Mouse (Mus musculus) myocyte (in vitro differentiated cells): ENCODE results near the gene Ptprd. TPM values are rescaled to one million over a fixed set of nuclear protein-coding genes. Genes with fewer than 3 reads are reported as not detected.

ENCODE experiments used
- H3K27me3 ChIP-seq: one replicate; pipeline ENCODE4 v1.6.1; 2011; ENCODE audit not compliant: control insufficient read depth, insufficient read depth, insufficient read length
- H3K36me3 ChIP-seq: one replicate; pipeline ENCODE4 v1.6.1; 2011; ENCODE audit not compliant: control insufficient read depth, insufficient read depth
- H3K4me2 ChIP-seq: one replicate; pipeline ENCODE4 v1.6.1; 2011; ENCODE audit warnings: low read depth, control low read depth
- H3K4me3 ChIP-seq: one replicate; pipeline ENCODE4 v1.5.1; 2011; ENCODE audit warnings: mild to moderate bottlenecking, control low read depth, moderate library complexity
- H3K79me2 ChIP-seq: one replicate; pipeline ENCODE4 v1.6.1; 2011; ENCODE audit not compliant: control insufficient read depth, insufficient read depth
- H3ac ChIP-seq: one replicate; pipeline ENCODE4 v1.6.1; 2011; ENCODE audit not compliant: control insufficient read depth, insufficient read length
- CEBPB ChIP-seq: IDR thresholded peaks from 2 replicates; pipeline ENCODE4 v1.6.1; 2011; ENCODE audit warnings: mild to moderate bottlenecking, moderate library complexity; ENCODE audit not compliant: poor library complexity, insufficient read depth, severe bottlenecking
- E2F4 ChIP-seq: IDR thresholded peaks from one replicate; pipeline ENCODE4 v1.6.1; 2011; ENCODE audit warnings: mild to moderate bottlenecking, control low read depth, moderate library complexity; ENCODE audit not compliant: insufficient read depth
- MAX ChIP-seq: IDR thresholded peaks from one replicate; pipeline ENCODE4 v1.6.1; 2011; ENCODE audit warnings: low read depth, mild to moderate bottlenecking, control low read depth
- MYOD1 ChIP-seq, 3 experiments: IDR thresholded peaks; one replicate each; pipeline ENCODE4 v1.6.1; 2011; ENCODE audit warnings: control low read depth in 2 of 3, low read depth in 2 of 3, mild to moderate bottlenecking in 2 of 3, moderate library complexity in 1 of 3; ENCODE audit not compliant: insufficient read length in 2 of 3, control insufficient read depth in 1 of 3
- MYOG ChIP-seq, 3 experiments: IDR thresholded peaks; one replicate each; pipeline ENCODE4 v1.6.1; 2011; ENCODE audit warnings: control low read depth in 2 of 3, low read depth in 2 of 3, mild to moderate bottlenecking in 2 of 3; ENCODE audit not compliant: insufficient read length in 2 of 3, control insufficient read depth in 1 of 3, insufficient read depth in 1 of 3
- POLR2A ChIP-seq: IDR thresholded peaks from one replicate; pipeline ENCODE4 v1.6.1; 2011; ENCODE audit warnings: low read depth, mild to moderate bottlenecking, control low read depth, moderate library complexity; ENCODE audit not compliant: insufficient read length
- POLR2AphosphoS2 ChIP-seq: IDR thresholded peaks from one replicate; pipeline ENCODE4 v1.6.1; 2011; ENCODE audit warnings: low read depth, control low read depth; ENCODE audit not compliant: insufficient read length
- REST ChIP-seq: IDR thresholded peaks from one replicate; pipeline ENCODE4 v1.6.1; 2011; ENCODE audit warnings: mild to moderate bottlenecking, control low read depth, moderate library complexity; ENCODE audit not compliant: insufficient read depth, insufficient read length
- SRF ChIP-seq: IDR thresholded peaks from one replicate; pipeline ENCODE4 v1.6.1; 2011; ENCODE audit warnings: low read depth; ENCODE audit not compliant: control insufficient read depth, insufficient read length
- TCF12 ChIP-seq: IDR thresholded peaks from one replicate; pipeline ENCODE4 v1.6.1; 2011; ENCODE audit warnings: mild to moderate bottlenecking, control low read depth; ENCODE audit not compliant: poor library complexity, insufficient read depth, severe bottlenecking
- TCF3 ChIP-seq: IDR thresholded peaks from one replicate; pipeline ENCODE4 v1.6.1; 2011; ENCODE audit warnings: low read depth, control low read depth; ENCODE audit not compliant: insufficient read length
- USF1 ChIP-seq: IDR thresholded peaks from one replicate; pipeline ENCODE4 v1.6.1; 2011; ENCODE audit warnings: low read depth, mild to moderate bottlenecking, control low read depth, moderate library complexity
- polyA plus RNA-seq: library from polyadenylated mRNA; unstranded; fragments of >200 nt; fragmentation: generic; extraction: Trizol; gene quantifications from one replicate; pipeline ENCODE4 v1.2.1, GENCODE M21; 2012; ENCODE audit warnings: missing spikeins

Ptprd gene
- polyA plus RNA-seq, 1 experiment = 2.9 TPM

DNA sequence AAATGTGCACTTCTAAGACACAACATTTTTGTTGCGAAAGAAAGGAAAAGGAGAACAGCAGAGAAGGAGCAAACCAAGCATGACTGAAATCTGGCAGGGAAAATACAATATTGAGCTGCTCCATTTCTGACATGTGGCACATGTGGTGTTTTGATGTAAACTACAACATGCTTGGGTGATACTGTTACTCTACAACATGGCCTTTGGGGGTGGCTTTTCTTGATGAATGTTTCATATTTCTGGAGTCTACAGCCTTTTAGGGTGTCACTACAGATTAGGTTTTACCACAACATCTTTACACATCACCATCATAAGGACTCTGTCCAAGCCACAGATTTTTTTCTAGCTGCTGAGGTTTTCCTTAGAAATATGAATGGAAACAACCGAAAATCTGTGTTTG, 501.5 kb downstream of the Ptprd start:
- Histone ChIP-seq H3K4me3 (no peak overlapping the region), H3K4me2 (no peak overlapping the region), H3K36me3 (no peaks in the 10 kb centered on the region), H3ac (no peak overlapping the region), H3K79me2 (no peaks in the 10 kb centered on the region), H3K27me3 (no peaks in the 10 kb centered on the region)
- TF ChIP-seq SRF = no peak
- TF ChIP-seq MYOD1 (IDR thresholded peaks at IDR 0.05; ENCODE audit: control insufficient read depth in 1 of 3, insufficient read length in 2 of 3, low read depth in 2 of 3) = no peak
- no peak for TF ChIP-seq POLR2A
- TF ChIP-seq E2F4 = no peak
- TF ChIP-seq USF1 = no peak
- no peak for TF ChIP-seq CEBPB
- no peak for TF ChIP-seq TCF3
- TF ChIP-seq REST = no peak
- no peak for TF ChIP-seq POLR2AphosphoS2
- TF ChIP-seq MYOG (IDR thresholded peaks at IDR 0.05; ENCODE audit: control insufficient read depth in 1 of 3, insufficient read depth in 1 of 3, insufficient read length in 2 of 3, low read depth in 2 of 3) = no peak

DNA sequence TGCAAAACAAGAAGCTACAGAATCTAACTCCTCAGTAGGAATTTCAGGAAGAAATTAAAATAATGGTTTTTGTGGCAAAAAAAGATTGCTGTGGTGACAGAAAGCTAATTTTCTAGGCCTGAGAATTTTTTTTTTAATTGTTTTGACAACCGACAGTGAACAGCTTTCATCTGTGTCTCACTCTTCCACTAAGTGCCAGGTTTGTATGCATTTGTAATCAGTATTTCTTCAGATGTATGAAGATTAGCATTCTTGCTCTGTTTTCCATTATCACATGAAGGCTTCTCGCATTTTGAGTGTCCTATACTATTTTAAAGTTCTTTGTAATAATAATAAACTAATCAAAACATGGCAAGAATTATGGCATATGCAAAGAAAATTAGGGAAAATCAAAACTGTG, 513.5 kb downstream of the Ptprd start:
- Histone ChIP-seq H3K27me3 (no peaks in the 10 kb centered on the region), H3K4me3 (no peak overlapping the region), H3K79me2 (no peaks in the 10 kb centered on the region), H3ac (no peak overlapping the region), H3K36me3 (no peaks in the 10 kb centered on the region), H3K4me2 (no peak overlapping the region)
- TF ChIP-seq SRF = no peak
- TF ChIP-seq CEBPB = no peak
- TF ChIP-seq MYOG (IDR thresholded peaks at IDR 0.05; ENCODE audit: control insufficient read depth in 1 of 3, insufficient read depth in 1 of 3, insufficient read length in 2 of 3, low read depth in 2 of 3) = no peak
- no peak for TF ChIP-seq USF1
- no peak for TF ChIP-seq POLR2A
- TF ChIP-seq TCF3 = no peak
- TF ChIP-seq MAX = no peak
- TF ChIP-seq MYOD1 (IDR thresholded peaks at IDR 0.05; ENCODE audit: control insufficient read depth in 1 of 3, insufficient read length in 2 of 3, low read depth in 2 of 3) = no peak
- no peak for TF ChIP-seq E2F4
- TF ChIP-seq REST = no peak
- TF ChIP-seq TCF12 = no peak
- TF ChIP-seq POLR2AphosphoS2 = no peak

DNA sequence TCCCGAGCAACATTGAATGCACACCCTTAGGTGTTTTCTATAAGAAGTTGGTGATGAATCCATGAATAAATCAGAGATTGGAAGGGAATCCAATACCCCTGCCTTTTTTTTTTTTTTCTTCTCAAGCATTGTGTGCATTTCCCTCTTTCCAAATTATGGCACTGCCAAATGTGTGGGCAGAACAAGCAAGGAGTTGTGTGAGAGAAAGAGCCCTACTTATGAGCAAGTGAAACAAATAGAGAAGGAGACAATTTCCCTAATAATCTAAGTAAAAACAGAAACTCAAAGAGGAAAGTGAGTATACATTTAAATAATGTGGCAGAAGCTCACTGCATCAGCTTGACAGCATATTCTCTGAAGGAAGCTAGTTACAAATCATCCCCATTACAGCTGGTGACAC, 536.0 kb downstream of the Ptprd start:
- no peaks in the 10 kb centered on the region for H3K36me3 ChIP-seq
- no peaks in the 10 kb centered on the region for H3K27me3 ChIP-seq
- no peak overlapping the region for H3ac ChIP-seq
- no peak for TF ChIP-seq CEBPB
- H3K4me3 ChIP-seq = no peak overlapping the region
- H3K4me2 ChIP-seq = no peak overlapping the region
- no peaks in the 10 kb centered on the region for H3K79me2 ChIP-seq

DNA sequence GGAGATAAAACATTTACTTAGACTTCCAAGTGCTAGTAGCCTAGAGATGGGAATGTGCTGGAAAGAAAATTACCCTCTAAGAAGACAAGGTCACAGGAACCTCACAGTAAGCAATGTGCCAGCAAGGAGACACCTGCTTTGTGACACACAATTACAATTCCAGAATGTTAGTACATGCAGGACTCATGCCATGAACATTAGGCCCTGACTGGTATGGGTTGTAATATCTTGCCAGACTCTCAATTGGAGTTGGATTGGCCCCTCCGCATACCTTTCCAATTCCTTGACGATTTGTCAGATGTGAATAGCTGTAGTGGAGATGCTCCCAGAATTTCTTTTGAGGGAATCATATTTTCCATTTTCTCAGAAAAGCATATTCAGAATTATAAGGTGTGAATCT, 547.0 kb downstream of the Ptprd start:
- Histone ChIP-seq H3K4me2 (no peak overlapping the region), H3K4me3 (no peak overlapping the region), H3K27me3 (no peaks in the 10 kb centered on the region), H3ac (no peak overlapping the region), H3K79me2 (no peaks in the 10 kb centered on the region), H3K36me3 (no peaks in the 10 kb centered on the region)
- TF ChIP-seq SRF (no peak), REST (no peak), MYOG (IDR thresholded peaks at IDR 0.05; ENCODE audit: control insufficient read depth in 1 of 3, insufficient read depth in 1 of 3, insufficient read length in 2 of 3, low read depth in 2 of 3) (no peak), TCF3 (no peak), POLR2A (no peak), MAX (no peak), POLR2AphosphoS2 (no peak), USF1 (no peak), CEBPB (no peak), TCF12 (no peak), E2F4 (no peak), MYOD1 (IDR thresholded peaks at IDR 0.05; ENCODE audit: control insufficient read depth in 1 of 3, insufficient read length in 2 of 3, low read depth in 2 of 3) (no peak)

DNA sequence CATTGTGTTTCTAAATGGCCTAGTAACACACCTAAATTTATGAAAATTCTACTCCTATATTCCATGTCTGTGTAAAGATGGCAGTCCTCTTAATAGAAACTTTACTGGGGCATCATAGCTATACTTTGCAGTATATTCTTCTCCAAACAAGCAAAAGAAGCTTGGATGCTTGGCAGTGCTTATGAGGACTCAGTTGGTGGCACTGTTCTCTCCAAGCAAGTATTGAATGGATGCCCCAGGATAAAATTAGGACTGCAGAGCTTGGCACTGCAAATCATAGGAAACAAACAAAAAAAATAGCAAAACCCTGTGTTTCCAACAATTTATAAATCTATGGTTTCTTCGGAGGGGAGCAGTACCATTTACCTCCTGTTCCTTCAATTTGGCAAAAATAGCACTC, 549.5 kb downstream of the Ptprd start:
- TF ChIP-seq SRF (no peak), POLR2AphosphoS2 (no peak), TCF12 (no peak), USF1 (no peak), MYOD1 (IDR thresholded peaks at IDR 0.05; ENCODE audit: control insufficient read depth in 1 of 3, insufficient read length in 2 of 3, low read depth in 2 of 3) (no peak), POLR2A (no peak), MYOG (IDR thresholded peaks at IDR 0.05; ENCODE audit: control insufficient read depth in 1 of 3, insufficient read depth in 1 of 3, insufficient read length in 2 of 3, low read depth in 2 of 3) (no peak), CEBPB (no peak), E2F4 (no peak), TCF3 (no peak), MAX (no peak), REST (no peak)
- H3K4me2 ChIP-seq = no peak overlapping the region
- no peaks in the 10 kb centered on the region for H3K36me3 ChIP-seq
- H3K27me3 ChIP-seq = no peaks in the 10 kb centered on the region
- no peak overlapping the region for H3K4me3 ChIP-seq
- no peaks in the 10 kb centered on the region for H3K79me2 ChIP-seq
- H3ac ChIP-seq = no peak overlapping the region
